Mouse (Mus musculus): ENCODE results near the gene Ninl. TPM values are rescaled to one million over a fixed set of nuclear protein-coding genes. Genes with fewer than 3 reads are reported as not detected.
A peak's percentile ranks its signal among the peaks of the same experiment; 100 is the strongest.

Ninl gene
- polyA plus RNA-seq, 1 experiment from 2014 or later = 13.7 TPM

- peak; percentile 68 for ATAC-seq (ENCODE audit: insufficient number of reproducible peaks, insufficient read depth, low FRiP score, low TSS enrichment)
- peak overlapping the region; percentile 61 for H3K9ac ChIP-seq
- no peak overlapping the region for H3K27ac ChIP-seq
- peak overlapping the region; percentile 83 for H3K4me2 ChIP-seq (replicated peaks)
- H3K9me3 ChIP-seq = no peaks in the 10 kb centered on the region
- H3K4me3 ChIP-seq = peak overlapping the region; percentile 54
- peaks cover 15% of the 10 kb centered on the region; the same call in 1 of the 2 replicates for H3K4me1 ChIP-seq
- no peaks in the 10 kb centered on the region for H3K27me3 ChIP-seq
- 79% methylated on average over 1 of the region's 1 CpGs for WGBS
- H3K36me3 ChIP-seq = no peaks in the 10 kb centered on the region
Measured at GRCm38 (mm10) chr2:151009515-151010085, 29.6 kb downstream of the Ninl start.

- Histone ChIP-seq H3K27ac (peak overlapping the region; percentile 41; the same call in 1 of the 2 replicates), H3K9ac (peak overlapping the region; percentile 61), H3K4me3 (peak overlapping the region; percentile 54), H3K4me2 (replicated peaks) (peak overlapping the region; percentile 83), H3K27me3 (no peaks in the 10 kb centered on the region), H3K9me3 (no peaks in the 10 kb centered on the region), H3K36me3 (no peaks in the 10 kb centered on the region), H3K4me1 (peaks cover 15% of the 10 kb centered on the region; the same call in 1 of the 2 replicates)
- ATAC-seq (ENCODE audit: insufficient number of reproducible peaks, insufficient read depth, low FRiP score, low TSS enrichment) = peak; percentile 95
- under 1% methylated on average over 57 of the region's 57 CpGs for WGBS
Measured at GRCm38 (mm10) chr2:151008939-151009509, 30.2 kb downstream of the Ninl start.

- Histone ChIP-seq H3K4me1 (peaks cover 15% of the 10 kb centered on the region; the same call in 1 of the 2 replicates), H3K9ac (peak overlapping the region; percentile 61), H3K4me2 (replicated peaks) (peak overlapping the region; percentile 83), H3K9me3 (no peaks in the 10 kb centered on the region), H3K36me3 (no peaks in the 10 kb centered on the region), H3K27me3 (no peaks in the 10 kb centered on the region), H3K4me3 (peak overlapping the region; percentile 54), H3K27ac (peak overlapping the region; percentile 41; the same call in 1 of the 2 replicates)
- peak; percentile 18; the same call in 1 of the 2 replicates for ATAC-seq (ENCODE audit: insufficient number of reproducible peaks, insufficient read depth, low FRiP score, low TSS enrichment)
- WGBS = under 1% methylated on average over 21 of the region's 21 CpGs
Measured at GRCm38 (mm10) chr2:151008517-151008932, 30.7 kb downstream of the Ninl start.

GRCm38 (mm10) chr2:151008006-151008405 lies 31.2 kb downstream of the Ninl start:
- peak overlapping the region; percentile 54 for H3K4me3 ChIP-seq
- peaks cover 15% of the 10 kb centered on the region; the same call in 1 of the 2 replicates for H3K4me1 ChIP-seq
- H3K27me3 ChIP-seq = no peaks in the 10 kb centered on the region
- peak overlapping the region; percentile 83 for H3K4me2 ChIP-seq (replicated peaks)
- H3K36me3 ChIP-seq = no peaks in the 10 kb centered on the region
- WGBS = 39% methylated on average over 6 of the region's 6 CpGs
- peak overlapping the region; percentile 61 for H3K9ac ChIP-seq
- no peaks in the 10 kb centered on the region for H3K9me3 ChIP-seq
- H3K27ac ChIP-seq = no peak overlapping the region
- ATAC-seq (ENCODE audit: insufficient number of reproducible peaks, insufficient read depth, low FRiP score, low TSS enrichment) = no peak

GRCm38 (mm10) chr2:151006281-151006945 lies 32.8 kb downstream of the Ninl start:
- 78% methylated on average over 5 of the region's 5 CpGs for WGBS
- Histone ChIP-seq H3K9me3 (no peaks in the 10 kb centered on the region), H3K4me2 (replicated peaks) (no peak overlapping the region), H3K9ac (no peak overlapping the region), H3K27ac (no peak overlapping the region), H3K36me3 (no peaks in the 10 kb centered on the region), H3K27me3 (no peaks in the 10 kb centered on the region), H3K4me3 (no peak overlapping the region), H3K4me1 (peaks cover 15% of the 10 kb centered on the region; the same call in 1 of the 2 replicates)
- ATAC-seq (ENCODE audit: insufficient number of reproducible peaks, insufficient read depth, low FRiP score, low TSS enrichment) = no peak

GRCm38 (mm10) chr2:151004390-151004789 lies 34.8 kb downstream of the Ninl start:
- no peak overlapping the region for H3K27ac ChIP-seq
- H3K27me3 ChIP-seq = no peaks in the 10 kb centered on the region
- peaks cover 11% of the 10 kb centered on the region; the same call in 1 of the 2 replicates for H3K4me1 ChIP-seq
- no peak for ATAC-seq (ENCODE audit: insufficient number of reproducible peaks, insufficient read depth, low FRiP score, low TSS enrichment)
- H3K9me3 ChIP-seq = no peaks in the 10 kb centered on the region
- H3K4me3 ChIP-seq = no peak overlapping the region
- no peak overlapping the region for H3K4me2 ChIP-seq (replicated peaks)
- WGBS = 92% methylated on average over 10 of the region's 10 CpGs
- H3K9ac ChIP-seq = no peak overlapping the region
- no peaks in the 10 kb centered on the region for H3K36me3 ChIP-seq

GRCm38 (mm10) chr2:151003796-151004195 lies 35.4 kb downstream of the Ninl start:
- Histone ChIP-seq H3K9me3 (no peaks in the 10 kb centered on the region), H3K4me3 (no peak overlapping the region), H3K27me3 (no peaks in the 10 kb centered on the region), H3K4me2 (replicated peaks) (no peak overlapping the region), H3K27ac (no peak overlapping the region), H3K36me3 (no peaks in the 10 kb centered on the region), H3K4me1 (peaks cover 11% of the 10 kb centered on the region; the same call in 1 of the 2 replicates), H3K9ac (no peak overlapping the region)
- WGBS = 74% methylated on average over 6 of the region's 6 CpGs
- no peak for ATAC-seq (ENCODE audit: insufficient number of reproducible peaks, insufficient read depth, low FRiP score, low TSS enrichment)

- Histone ChIP-seq H3K4me3 (no peak overlapping the region), H3K27me3 (no peaks in the 10 kb centered on the region), H3K4me2 (replicated peaks) (no peak overlapping the region), H3K4me1 (no peaks in the 10 kb centered on the region; the same call in 1 of the 2 replicates), H3K27ac (no peak overlapping the region), H3K9ac (no peak overlapping the region), H3K9me3 (no peaks in the 10 kb centered on the region), H3K36me3 (no peaks in the 10 kb centered on the region)
- WGBS = 86% methylated on average over 5 of the region's 5 CpGs
- ATAC-seq (ENCODE audit: insufficient number of reproducible peaks, insufficient read depth, low FRiP score, low TSS enrichment) = no peak
Measured at GRCm38 (mm10) chr2:151001619-151002175, 37.5 kb downstream of the Ninl start.

- Histone ChIP-seq H3K9me3 (no peaks in the 10 kb centered on the region), H3K4me3 (no peak overlapping the region), H3K27me3 (no peaks in the 10 kb centered on the region), H3K4me2 (replicated peaks) (no peak overlapping the region), H3K36me3 (no peaks in the 10 kb centered on the region), H3K4me1 (no peaks in the 10 kb centered on the region; the same call in 1 of the 2 replicates), H3K9ac (no peak overlapping the region), H3K27ac (no peak overlapping the region)
- 48% methylated on average over 7 of the region's 7 CpGs for WGBS
- ATAC-seq (ENCODE audit: insufficient number of reproducible peaks, insufficient read depth, low FRiP score, low TSS enrichment) = no peak
Measured at GRCm38 (mm10) chr2:151000402-151001178, 38.6 kb downstream of the Ninl start.

GRCm38 (mm10) chr2:150999021-150999420 lies 40.2 kb downstream of the Ninl start:
- no peak overlapping the region for H3K9ac ChIP-seq
- H3K4me1 ChIP-seq = no peaks in the 10 kb centered on the region; the same call in 1 of the 2 replicates
- H3K4me3 ChIP-seq = no peak overlapping the region
- H3K27me3 ChIP-seq = no peaks in the 10 kb centered on the region
- no peaks in the 10 kb centered on the region for H3K36me3 ChIP-seq
- H3K9me3 ChIP-seq = no peaks in the 10 kb centered on the region
- H3K27ac ChIP-seq = no peak overlapping the region
- no peak overlapping the region for H3K4me2 ChIP-seq (replicated peaks)
- 66% methylated on average over 3 of the region's 3 CpGs for WGBS
- ATAC-seq (ENCODE audit: insufficient number of reproducible peaks, insufficient read depth, low FRiP score, low TSS enrichment) = no peak

GRCm38 (mm10) chr2:150997618-150998017 lies 41.6 kb downstream of the Ninl start:
- H3K27me3 ChIP-seq = no peaks in the 10 kb centered on the region
- no peaks in the 10 kb centered on the region for H3K9me3 ChIP-seq
- H3K27ac ChIP-seq = no peak overlapping the region
- WGBS = 79% methylated on average over 5 of the region's 5 CpGs
- no peak overlapping the region for H3K9ac ChIP-seq
- H3K36me3 ChIP-seq = no peaks in the 10 kb centered on the region
- H3K4me1 ChIP-seq = no peaks in the 10 kb centered on the region; the same call in 1 of the 2 replicates
- no peak overlapping the region for H3K4me2 ChIP-seq (replicated peaks)
- no peak for ATAC-seq (ENCODE audit: insufficient number of reproducible peaks, insufficient read depth, low FRiP score, low TSS enrichment)
- H3K4me3 ChIP-seq = no peak overlapping the region

All from embryonic facial prominence, embryonic 12.5 days (tissue).